Mouse (Mus musculus): ENCODE results near the gene Timm8a2. TPM values are rescaled to one million over a fixed set of nuclear protein-coding genes. Genes with fewer than 3 reads are reported as not detected.
"Not testable (repeated sequence)": the region's sequence is repeated elsewhere in the genome, so short reads cannot be mapped to it uniquely, and the experiment has no call there.

Timm8a2 gene
- total RNA-seq, 4 experiments from 2014 or later, result not detected

DNA sequence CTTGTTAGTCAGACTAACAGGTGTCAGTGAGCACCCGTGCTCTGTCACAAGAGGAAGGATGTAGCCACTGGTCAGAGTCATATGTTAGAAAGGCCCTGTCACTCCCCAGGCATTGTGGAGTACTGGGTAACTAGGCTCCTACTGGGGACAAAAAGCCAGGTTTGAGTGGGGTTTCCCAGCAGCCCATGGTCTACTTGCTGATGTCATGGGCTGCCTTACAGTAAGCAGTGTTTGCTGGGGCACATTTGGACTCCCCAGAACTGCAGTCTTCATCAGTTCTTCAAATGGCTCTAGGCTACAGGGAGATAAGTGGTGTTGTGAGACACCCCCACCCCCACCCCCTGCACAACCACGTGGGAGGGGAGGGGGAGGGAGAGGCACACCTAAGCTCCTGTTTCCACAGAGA is 23.5 kb downstream of the Timm8a2 start:
- no peak for DNase-seq (ENCODE audit: low spot score in 2 of 2)

DNA sequence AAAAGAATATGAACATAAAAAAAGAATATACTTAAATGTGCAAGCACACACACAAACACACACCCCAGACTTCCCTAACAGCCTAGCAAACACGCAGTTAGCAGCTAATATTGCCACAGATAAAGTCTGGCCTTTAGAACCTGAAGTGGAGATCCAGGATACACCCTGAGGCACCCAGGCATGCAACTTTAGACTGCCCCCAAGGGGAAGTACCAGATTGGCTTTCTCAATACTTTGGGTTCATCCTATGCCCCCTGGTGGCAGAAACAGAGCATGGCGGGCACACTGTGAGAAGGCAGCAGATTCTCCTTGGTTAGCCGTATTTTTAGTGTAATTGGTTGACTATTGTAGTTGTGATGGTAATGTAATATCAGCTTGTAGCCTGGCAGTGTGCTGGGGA is 26.2 kb downstream of the Timm8a2 start:
- DNase-seq (ENCODE audit: low spot score in 2 of 2), result peak; percentile 61 to 85

DNA sequence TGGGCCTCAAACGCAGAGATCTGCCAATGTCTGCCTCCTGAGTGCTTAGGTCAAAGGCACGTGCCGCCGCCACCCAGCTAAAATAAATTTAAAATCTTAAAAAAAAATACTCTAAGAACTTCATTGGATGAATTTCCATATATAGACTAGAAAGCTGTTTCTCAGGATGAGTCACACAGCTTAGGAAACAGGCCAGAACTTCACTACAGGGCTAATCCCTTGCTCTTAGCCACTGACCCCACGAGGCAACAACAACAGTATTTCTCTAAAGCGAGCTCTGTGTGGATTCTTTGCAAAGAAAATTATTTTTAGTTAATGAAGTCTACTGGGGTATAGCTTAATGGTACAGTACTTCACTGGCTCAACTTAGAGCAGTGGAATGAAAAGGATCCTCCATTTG is 26.9 kb downstream of the Timm8a2 start:
- no peak for DNase-seq (ENCODE audit: low spot score in 2 of 2)

DNA sequence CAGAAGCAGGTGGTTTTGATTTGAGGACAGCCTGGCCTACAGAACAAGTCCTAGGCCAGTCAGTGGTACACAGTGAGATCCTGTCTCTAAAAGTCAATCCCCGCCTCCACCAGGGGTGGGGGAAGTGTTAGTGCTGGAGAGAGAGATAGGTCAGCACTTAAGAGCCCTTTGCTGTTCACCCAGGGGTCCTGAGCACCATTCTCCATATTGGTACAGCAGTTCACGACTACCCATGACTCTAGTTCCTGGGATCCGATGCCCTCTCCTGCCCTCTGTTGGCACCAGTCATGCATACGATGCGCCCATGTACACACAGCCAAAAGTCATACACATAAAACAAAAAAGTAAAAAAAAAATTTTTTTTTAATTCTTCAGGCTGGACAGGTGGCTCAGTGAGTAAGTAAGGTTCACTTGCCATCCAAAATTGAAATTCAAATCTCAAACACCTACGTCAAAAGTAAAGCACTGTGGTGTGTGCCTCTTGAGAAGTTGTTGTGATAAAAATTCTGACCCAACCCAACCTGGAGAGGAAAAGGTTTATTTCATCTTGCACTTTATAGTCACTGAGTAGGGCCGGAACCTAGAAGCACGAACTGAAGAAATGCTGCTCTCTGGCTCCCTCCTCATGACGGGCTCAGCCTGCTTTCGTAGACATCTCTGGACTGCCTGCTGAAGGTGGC is 28.1 kb downstream of the Timm8a2 start:
- no peak for DNase-seq (ENCODE audit: low spot score in 2 of 2)

DNA sequence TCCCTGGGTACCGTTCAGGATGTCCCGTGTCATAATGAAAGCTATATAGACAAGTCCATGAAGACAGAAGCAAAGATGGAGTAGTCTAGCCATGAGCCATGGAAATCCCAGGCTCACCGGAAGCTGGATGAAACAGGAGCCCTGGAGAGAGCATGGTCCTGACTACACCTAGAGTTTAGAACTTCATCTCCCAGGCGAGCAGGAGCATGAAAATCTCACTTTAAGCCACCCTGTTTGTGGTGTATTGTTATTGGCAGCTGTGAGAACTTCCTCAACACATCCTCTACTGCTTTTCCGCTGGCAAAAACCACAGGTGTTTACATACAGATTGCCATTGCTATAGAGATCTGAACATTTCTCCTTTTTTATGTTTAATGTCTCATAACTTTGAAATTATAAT is 29.1 kb downstream of the Timm8a2 start:
- DNase-seq (ENCODE audit: low spot score in 2 of 2), result no peak

DNA sequence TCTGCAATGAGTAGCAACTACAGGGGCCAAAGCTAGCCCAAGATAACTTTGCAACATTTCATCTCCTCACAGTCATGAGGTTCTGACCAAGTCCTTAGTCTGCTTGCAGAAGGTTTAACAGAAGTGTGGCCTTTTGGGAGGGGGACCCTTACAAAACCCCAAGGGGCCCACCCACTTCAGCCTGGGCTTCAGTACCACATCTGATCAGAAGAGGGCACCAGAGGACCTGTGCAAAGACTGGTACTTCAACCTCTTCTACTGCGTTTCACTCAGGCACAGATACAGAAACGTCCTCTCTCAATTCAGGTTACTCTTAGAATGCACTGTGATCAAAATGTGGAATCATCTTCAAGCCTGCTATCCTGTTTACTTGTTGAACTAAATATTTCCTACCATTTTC is 30.0 kb downstream of the Timm8a2 start:
- peak; percentile 27 to 65 for DNase-seq (ENCODE audit: low spot score in 2 of 2)

DNA sequence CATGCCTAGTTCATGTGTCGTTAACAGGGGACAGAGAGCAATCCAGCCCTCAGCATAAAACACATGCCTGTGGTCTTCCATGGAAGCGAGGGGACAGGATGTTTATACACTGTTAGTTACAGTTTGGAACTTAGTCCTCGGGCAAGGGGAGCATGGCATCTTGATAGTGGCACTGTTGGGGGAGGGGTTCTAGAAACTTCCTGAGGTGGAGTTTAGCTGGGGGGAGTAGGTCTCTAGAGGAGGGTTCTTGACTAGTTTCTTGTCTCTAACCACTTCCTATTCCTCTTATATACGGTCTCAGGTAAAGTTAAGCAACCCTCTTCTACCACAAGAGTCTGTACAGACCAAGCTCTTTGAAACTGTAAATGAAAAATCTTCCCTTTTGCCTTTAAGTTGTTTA is 31.8 kb downstream of the Timm8a2 start:
- no peak for DNase-seq (ENCODE audit: low spot score in 2 of 2)

DNA sequence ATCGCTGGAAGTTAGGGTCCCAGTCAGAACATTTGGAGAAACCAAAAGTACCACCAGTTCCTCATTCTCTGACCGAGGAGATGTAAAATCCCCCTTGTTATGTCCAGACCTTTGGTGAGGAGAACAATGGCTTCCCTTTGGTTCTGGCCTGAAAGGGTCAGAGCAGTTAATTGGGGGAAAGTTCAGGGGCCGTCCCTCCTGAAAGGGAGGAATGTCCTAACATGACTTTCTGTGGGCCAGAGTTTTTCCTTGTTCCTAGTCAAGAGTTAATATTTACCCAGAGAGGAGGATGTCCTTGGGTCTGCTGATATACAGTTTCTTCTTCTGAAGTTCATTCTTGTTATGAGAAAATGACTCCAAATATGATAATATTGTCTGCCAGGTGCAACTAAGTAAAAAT is 33.6 kb downstream of the Timm8a2 start:
- not testable (repeated sequence) for DNase-seq (ENCODE audit: low spot score in 2 of 2)

DNA sequence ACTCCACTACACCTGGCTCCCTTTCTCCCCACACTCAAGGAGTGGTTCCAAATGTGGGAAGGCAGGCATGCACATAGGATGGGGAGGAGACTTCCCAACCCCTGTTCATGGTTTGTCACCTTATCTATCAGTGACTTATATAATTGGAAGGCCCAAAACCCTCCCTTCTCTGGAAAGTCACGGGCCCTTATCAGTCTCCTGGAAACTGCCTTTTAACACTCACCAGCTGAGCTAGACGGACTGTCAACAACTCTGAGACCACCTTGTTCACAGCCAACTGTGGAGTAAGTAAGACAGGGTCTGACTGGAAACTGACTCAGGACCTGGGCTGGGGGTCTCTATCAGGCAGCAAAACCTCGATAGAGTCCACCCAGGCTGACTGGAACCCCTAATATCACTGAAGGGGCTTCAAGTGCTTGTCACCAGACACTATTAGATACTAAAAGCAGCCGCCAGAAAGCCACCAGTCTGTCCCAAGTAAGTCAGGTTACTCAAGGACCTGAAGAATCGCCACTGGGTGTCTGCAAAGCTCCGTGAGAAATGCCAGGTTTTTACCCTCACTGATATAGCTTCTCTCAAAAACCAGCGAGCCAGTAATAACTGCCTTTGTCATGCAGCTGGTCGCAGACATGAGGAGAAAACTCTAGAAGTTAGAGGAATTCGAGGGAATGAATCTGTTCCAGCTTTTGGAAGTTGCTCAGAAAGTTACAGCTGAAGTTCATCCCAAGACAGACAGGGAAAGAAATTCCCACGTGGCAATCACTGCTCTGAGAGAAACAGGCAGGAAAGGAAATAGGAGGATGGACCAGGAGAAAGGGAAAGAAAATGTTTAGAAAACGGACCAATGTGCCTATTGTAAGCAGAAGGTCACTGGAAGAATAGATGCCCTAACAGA is 34.6 kb downstream of the Timm8a2 start:
- DNase-seq (ENCODE audit: low spot score in 2 of 2), result no peak

DNA sequence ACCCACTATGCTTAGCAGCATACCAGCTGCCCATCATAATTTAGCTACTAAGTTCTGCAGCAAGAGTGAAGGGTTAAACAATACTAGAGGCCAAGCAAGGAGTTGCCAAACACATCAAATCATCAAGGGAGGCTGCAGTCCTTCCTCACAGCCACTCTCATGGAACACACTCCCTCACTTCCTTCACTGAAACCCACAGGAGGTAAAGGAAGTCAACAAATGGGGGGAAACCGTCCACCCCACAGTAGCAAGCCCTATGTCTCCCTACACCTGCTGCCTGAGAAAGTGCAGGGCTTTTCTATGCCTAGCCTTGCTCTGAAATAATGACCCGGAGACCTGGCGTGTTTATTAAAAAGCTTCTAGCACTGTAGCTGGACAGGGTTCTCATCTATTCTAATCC is 35.5 kb downstream of the Timm8a2 start:
- no peak for DNase-seq (ENCODE audit: low spot score in 2 of 2)

DNA sequence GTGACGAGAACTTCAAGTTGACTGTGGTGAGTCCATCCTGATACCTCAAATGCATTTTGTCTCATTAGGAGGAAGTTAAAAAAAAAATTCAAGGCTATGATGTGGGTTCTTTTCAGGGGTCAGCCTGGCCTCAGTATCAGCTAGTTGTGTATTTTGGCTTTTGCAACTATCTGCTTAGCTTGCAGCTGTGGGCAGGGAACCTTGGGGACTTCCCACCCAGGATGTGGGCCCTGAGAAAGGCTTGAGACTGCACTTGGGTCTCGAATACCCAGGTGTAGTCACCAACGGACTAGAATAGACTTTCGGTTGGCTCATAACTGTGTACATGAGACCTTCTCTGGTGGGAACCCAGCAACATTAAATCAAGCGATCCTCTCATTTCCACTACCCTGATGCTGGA is 38.9 kb downstream of the Timm8a2 start:
- no peak for DNase-seq (ENCODE audit: low spot score in 2 of 2)

DNA sequence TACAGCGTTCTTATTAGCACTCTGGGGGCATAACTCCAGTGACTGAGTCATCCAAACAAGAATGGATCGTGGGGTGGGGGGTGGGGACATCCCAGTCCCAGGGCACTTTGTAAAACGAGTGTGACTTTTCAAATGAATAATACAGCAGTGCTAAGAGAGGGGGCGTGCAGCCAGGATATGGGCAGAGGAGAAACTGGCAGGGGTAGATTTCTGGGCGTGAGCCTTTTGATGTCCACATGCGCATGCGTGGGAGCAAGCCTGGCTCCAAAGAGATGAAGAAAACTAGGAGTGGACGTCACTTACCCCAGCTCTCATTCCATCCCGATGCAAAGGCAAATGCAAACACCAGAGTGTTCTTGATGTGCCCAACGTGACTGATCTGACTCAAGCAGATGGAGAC is 39.9 kb downstream of the Timm8a2 start:
- no peak for DNase-seq (ENCODE audit: low spot score in 2 of 2)

DNA sequence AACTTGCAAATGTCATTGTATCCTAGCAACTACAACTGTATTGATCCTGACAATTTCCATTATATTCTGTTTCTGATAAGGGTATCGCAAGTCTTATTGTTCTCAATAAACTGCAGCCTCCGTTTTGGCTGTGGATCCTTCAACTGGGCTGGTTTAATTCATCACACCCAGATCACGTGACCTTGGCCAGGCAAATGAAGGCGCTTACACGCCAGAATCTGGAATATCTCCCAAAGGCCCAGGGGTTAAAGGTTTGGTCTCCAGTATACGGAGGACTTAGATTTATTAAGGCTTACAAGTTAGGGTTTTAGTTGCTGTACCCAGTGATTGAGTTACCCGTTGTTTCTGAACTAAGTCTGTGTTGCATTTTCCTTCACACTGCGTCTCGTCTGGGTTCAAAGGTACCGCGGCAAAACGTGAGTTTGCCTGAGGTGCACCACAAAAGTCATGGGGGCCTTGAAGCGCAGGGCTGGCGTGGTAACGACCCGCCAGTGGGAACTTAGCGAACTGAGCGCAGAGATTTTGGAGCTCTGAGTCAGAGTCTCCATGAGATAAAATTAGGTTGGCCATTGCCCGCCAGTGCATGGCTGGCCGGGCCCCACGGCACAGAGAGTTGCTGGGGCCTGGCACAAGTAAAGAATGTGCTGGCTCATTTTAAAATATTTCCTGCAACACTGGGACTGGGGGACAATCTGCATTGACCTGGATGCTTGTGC is 41.2 kb downstream of the Timm8a2 start:
- no peak for DNase-seq (ENCODE audit: low spot score in 2 of 2)

DNA sequence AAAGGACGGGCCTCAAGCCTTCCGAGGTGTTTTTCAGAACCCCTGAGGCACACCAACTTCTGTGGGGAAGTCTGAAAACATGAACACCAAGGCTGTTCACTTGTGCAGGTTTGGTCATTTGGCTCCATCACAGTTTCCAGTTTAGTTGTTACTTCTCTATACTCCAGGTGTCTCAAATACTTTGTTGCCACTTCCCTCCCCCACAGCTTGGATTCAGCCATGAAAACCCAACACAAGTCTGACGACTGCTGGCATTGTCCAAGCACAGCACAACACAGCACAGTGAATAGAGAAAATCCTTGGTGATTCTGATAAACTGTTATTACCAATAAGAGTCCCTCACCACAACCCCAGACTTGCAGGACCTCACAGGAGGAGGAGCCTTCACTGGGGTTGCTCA is 42.5 kb downstream of the Timm8a2 start:
- DNase-seq (ENCODE audit: low spot score in 2 of 2), result no peak

DNA sequence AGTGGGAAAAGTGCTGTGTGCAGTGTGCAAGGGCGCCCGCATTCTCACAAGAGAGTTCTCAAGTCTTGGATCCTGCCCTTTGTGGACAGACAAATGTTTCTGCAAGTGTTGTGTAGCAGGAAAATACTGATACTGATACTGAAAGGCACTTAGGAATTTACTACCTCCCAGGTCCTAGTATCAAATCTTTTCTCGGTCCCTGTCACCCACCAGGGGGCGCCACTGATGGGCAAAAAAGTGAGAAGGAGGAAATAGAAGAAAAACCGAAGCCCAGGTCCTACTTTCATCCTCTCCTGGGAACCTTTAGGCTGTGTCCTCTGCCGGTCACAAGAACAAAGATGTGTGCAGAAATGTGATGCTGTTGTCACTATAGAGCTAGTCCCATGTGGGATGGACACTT is 45.0 kb downstream of the Timm8a2 start:
- DNase-seq (ENCODE audit: low spot score in 2 of 2), result peak in 1 of 2 experiments; percentile 27

DNA sequence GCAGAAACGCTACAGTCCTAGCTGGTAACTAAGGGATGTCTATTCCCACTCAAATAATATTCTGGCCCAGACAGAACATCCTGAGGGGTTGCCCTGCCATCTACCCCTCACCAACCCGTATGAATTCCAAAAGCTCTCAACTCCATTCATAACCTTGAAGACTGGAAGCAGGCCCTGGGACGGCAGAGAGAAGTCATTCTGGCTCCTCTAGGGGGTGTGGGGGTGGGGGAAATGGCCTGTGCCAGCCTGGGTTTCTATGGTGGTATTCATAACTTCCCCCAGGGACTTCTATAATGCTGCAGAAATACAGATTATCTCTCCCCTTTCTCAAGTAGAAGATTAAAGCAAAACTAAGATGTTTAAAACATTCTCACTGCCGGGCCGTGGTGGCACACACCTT is 45.4 kb downstream of the Timm8a2 start:
- DNase-seq (ENCODE audit: low spot score in 2 of 2), result no peak

DNA sequence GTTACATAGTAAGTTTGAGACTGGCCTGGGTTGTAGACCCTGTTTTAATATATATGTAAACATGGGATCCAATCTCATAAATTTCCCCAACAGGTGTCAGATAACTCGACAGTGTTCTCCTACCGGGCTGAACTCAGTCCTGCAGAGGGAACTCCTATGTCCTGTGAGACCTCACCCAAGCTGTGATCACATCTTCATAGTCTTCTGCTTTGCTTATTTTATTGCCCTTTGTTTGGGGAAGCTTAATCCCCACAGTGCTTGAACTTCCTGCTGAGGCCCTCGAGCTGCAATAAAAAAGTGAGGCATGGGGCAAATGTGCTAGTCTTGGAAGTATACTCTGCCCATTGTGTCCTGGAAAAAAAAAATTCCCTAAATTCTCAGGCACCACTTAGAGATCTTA is 46.8 kb downstream of the Timm8a2 start:
- DNase-seq (ENCODE audit: low spot score in 2 of 2), result no peak

DNA sequence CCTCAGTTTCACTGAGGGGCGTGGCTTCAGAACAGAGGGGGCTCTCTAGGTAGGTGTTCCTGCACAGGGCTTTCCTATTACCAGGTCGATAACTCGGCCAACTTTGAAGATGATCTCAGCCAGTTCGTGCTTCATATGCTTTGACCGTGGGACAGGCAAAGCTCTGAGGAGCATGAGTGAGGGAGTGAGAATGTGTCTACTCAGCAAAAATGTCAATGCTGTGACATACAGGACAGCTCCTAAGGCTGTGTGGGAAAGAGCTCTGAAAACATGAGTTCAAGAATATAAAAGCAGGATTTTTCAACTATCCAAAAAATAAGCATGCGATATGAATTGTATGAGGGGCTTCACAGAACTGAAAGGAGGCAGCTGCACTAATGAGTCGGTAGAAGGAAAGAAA is 49.0 kb downstream of the Timm8a2 start:
- no peak for DNase-seq (ENCODE audit: low spot score in 2 of 2)

DNA sequence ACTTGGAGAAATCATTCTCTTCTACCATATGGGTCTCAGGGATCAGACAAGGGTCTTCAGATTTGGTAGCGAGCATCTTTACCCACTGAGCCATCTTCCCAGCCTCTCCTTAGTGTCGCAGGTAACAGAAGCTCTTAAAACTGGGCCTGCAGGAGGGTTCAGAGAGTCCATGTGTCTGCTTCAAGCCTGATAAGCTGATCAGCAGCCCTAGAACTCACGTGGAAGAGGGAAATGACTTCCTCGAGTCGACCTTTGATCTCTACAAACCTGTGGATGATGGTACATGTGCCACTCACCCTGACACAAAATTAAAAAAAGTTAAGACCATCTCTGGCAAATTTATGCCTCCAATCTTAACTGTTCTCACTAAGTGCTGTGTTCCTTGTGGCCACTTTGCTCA is 53.5 kb downstream of the Timm8a2 start:
- DNase-seq (ENCODE audit: low spot score in 2 of 2), result no peak
